Mouse (Mus musculus) G1E (cell line): ENCODE measurements around the gene Lrrfip2. TPM values are rescaled to one million over a fixed set of nuclear protein-coding genes. Genes with fewer than 3 reads are reported as not detected.

Experiments
- ATAC-seq: 2 replicates; pipeline ENCODE4 v1.8.0; 2016; ENCODE audit warnings: mild to moderate bottlenecking; ENCODE audit not compliant: insufficient number of reproducible peaks, poor library complexity, low FRiP score, severe bottlenecking; ENCODE audit errors: extremely low read depth
- DNase-seq: peaks from one replicate; pipeline ENCODE4 v3.0.0; 2012; ENCODE audit warnings: low spot score
- H3K27me3 ChIP-seq: 2 replicates; pipeline ENCODE4 v1.6.1; 2012; ENCODE audit warnings: mild to moderate bottlenecking, low read length, inconsistent platforms; ENCODE audit not compliant: insufficient read depth
- H3K36me3 ChIP-seq: replicated peaks from 2 replicates; pipeline ENCODE3; 2012; ENCODE audit warnings: mild to moderate bottlenecking, inconsistent platforms
- H3K4me1 ChIP-seq: 2 replicates; pipeline ENCODE4 v1.6.1; 2012; ENCODE audit warnings: low read depth, low read length, inconsistent platforms, mixed read lengths; ENCODE audit not compliant: insufficient read depth
- H3K4me3 ChIP-seq: 2 replicates; pipeline ENCODE4 v1.5.1; 2012; ENCODE audit warnings: low read depth, mild to moderate bottlenecking, inconsistent platforms, low read length, moderate library complexity, mixed read lengths
- H3K9me3 ChIP-seq: replicated peaks from 2 replicates; pipeline ENCODE4 v1.6.1; 2012; ENCODE audit warnings: inconsistent platforms
- CTCF ChIP-seq: IDR thresholded peaks from 2 replicates; pipeline ENCODE4 v1.5.1; 2012; ENCODE audit warnings: low read depth, low read length, inconsistent platforms, mixed read lengths
- GATA1 ChIP-seq: IDR thresholded peaks from 2 replicates; pipeline ENCODE4 v1.6.1; 2012; ENCODE audit warnings: borderline replicate concordance, low read length, inconsistent platforms, mixed read lengths
- GATA2 ChIP-seq: IDR thresholded peaks from 2 replicates; pipeline ENCODE4 v1.6.1; 2012; ENCODE audit warnings: low read depth, low read length, inconsistent platforms, borderline replicate concordance
- POLR2AphosphoS5 ChIP-seq: IDR thresholded peaks from 2 replicates; pipeline ENCODE4 v1.6.1; 2012; ENCODE audit warnings: low read depth, low read length, inconsistent platforms; ENCODE audit not compliant: insufficient replicate concordance
- TAL1 ChIP-seq: conservative IDR thresholded peaks from 2 replicates; pipeline ENCODE4 v1.6.1; 2012; ENCODE audit warnings: low read depth, low read length, inconsistent platforms, mixed read lengths
- polyA plus RNA-seq: library from polyadenylated mRNA; stranded (reverse); fragments of >175 nt; gene quantifications from 2 replicates; pipeline ENCODE4 v1.2.3, GENCODE M21; 2012
- total RNA-seq, 2 experiments: library from RNA; stranded (forward) in 1 of 2; stranded (reverse) in 1 of 2; fragments of 200-1000 nt in 1 of 2; fragments of >200 nt in 1 of 2; fragmentation: Nextera tagmentation in 1 of 2; gene quantifications; 2 replicates each; pipeline ENCODE4 v1.2.3; 2014 to 2017

Gene Lrrfip2
- total and polyA plus RNA-seq, 3 experiments = 14.3 to 38.4 (median 28.4) TPM

GRCm38 (mm10) chr9:111123336-111123735 is 5.9 kb downstream of the Lrrfip2 start:
- no peaks in the 10 kb centered on the region for H3K9me3 ChIP-seq
- no peak for TF ChIP-seq GATA2
- no peak for TF ChIP-seq POLR2AphosphoS5
- TF ChIP-seq CTCF = no peak
- TF ChIP-seq GATA1 = no peak
- TF ChIP-seq TAL1 = no peak
- no peaks in the 10 kb centered on the region for H3K27me3 ChIP-seq
- DNase-seq (no peak), ATAC-seq (no peak)
- peaks cover 34% of the 10 kb centered on the region for H3K36me3 ChIP-seq
- H3K4me3 ChIP-seq = no peak overlapping the region
- peaks cover 9% of the 10 kb centered on the region for H3K4me1 ChIP-seq

- H3K36me3 ChIP-seq = peaks cover 38% of the 10 kb centered on the region
- H3K9me3 ChIP-seq = no peaks in the 10 kb centered on the region
- no peaks in the 10 kb centered on the region for H3K27me3 ChIP-seq
- H3K4me3 ChIP-seq = no peak overlapping the region
- DNase-seq (no peak), ATAC-seq (no peak)
- H3K4me1 ChIP-seq = no peaks in the 10 kb centered on the region
- TF ChIP-seq GATA1 (no peak), TAL1 (no peak), POLR2AphosphoS5 (no peak), CTCF (no peak), GATA2 (no peak)
Observed at GRCm38 (mm10) chr9:111124440-111124839, 7.0 kb downstream of the Lrrfip2 start.

GRCm38 (mm10) chr9:111126735-111127134 is 9.3 kb downstream of the Lrrfip2 start:
- TF ChIP-seq TAL1 = no peak
- TF ChIP-seq CTCF = no peak
- no peak for TF ChIP-seq GATA2
- no peak for TF ChIP-seq POLR2AphosphoS5
- no peak for TF ChIP-seq GATA1
- DNase-seq = no peak
- H3K4me3 ChIP-seq = no peak overlapping the region
- ATAC-seq = no peak
- no peaks in the 10 kb centered on the region for H3K4me1 ChIP-seq
- peaks cover 27% of the 10 kb centered on the region for H3K36me3 ChIP-seq
- H3K27me3 ChIP-seq = no peaks in the 10 kb centered on the region
- no peaks in the 10 kb centered on the region for H3K9me3 ChIP-seq

- Histone ChIP-seq H3K36me3 (peaks cover 24% of the 10 kb centered on the region), H3K27me3 (no peaks in the 10 kb centered on the region), H3K4me1 (no peaks in the 10 kb centered on the region), H3K4me3 (no peak overlapping the region), H3K9me3 (no peaks in the 10 kb centered on the region)
- no peak for ATAC-seq
- DNase-seq = no peak
- TF ChIP-seq GATA1 (no peak), TAL1 (no peak), GATA2 (no peak), POLR2AphosphoS5 (no peak), CTCF (no peak)
Observed at GRCm38 (mm10) chr9:111127749-111128148, 10.4 kb downstream of the Lrrfip2 start.

GRCm38 (mm10) chr9:111130126-111130525 is 12.7 kb downstream of the Lrrfip2 start:
- no peak for DNase-seq
- no peaks in the 10 kb centered on the region for H3K4me1 ChIP-seq
- no peaks in the 10 kb centered on the region for H3K27me3 ChIP-seq
- no peaks in the 10 kb centered on the region for H3K9me3 ChIP-seq
- no peak for ATAC-seq
- peaks cover 16% of the 10 kb centered on the region for H3K36me3 ChIP-seq
- no peak overlapping the region for H3K4me3 ChIP-seq
- TF ChIP-seq CTCF = no peak
- no peak for TF ChIP-seq TAL1
- TF ChIP-seq GATA2 = no peak
- TF ChIP-seq GATA1 = no peak
- no peak for TF ChIP-seq POLR2AphosphoS5

- H3K4me1 ChIP-seq = peaks cover 7% of the 10 kb centered on the region
- DNase-seq = no peak
Observed at GRCm38 (mm10) chr9:111138161-111138560, 20.8 kb downstream of the Lrrfip2 start.

GRCm38 (mm10) chr9:111142721-111143120 is 25.3 kb downstream of the Lrrfip2 start:
- Histone ChIP-seq H3K9me3 (no peaks in the 10 kb centered on the region), H3K36me3 (peaks cover 20% of the 10 kb centered on the region), H3K27me3 (no peaks in the 10 kb centered on the region), H3K4me3 (no peak overlapping the region), H3K4me1 (peaks cover 9% of the 10 kb centered on the region)
- no peak for TF ChIP-seq CTCF
- TF ChIP-seq TAL1 = no peak
- TF ChIP-seq POLR2AphosphoS5 = no peak
- no peak for TF ChIP-seq GATA2
- TF ChIP-seq GATA1 = no peak
- ATAC-seq (no peak), DNase-seq (no peak)

More at GRCm38 (mm10) chr9:111138161-111138560, 20.8 kb downstream of the Lrrfip2 start:
- no peaks in the 10 kb centered on the region for H3K9me3 ChIP-seq
- H3K4me3 ChIP-seq = no peak overlapping the region
- no peak for ATAC-seq
- H3K27me3 ChIP-seq = no peaks in the 10 kb centered on the region
- TF ChIP-seq GATA1 (no peak), POLR2AphosphoS5 (no peak), TAL1 (no peak), GATA2 (no peak), CTCF (no peak)
- peaks cover 16% of the 10 kb centered on the region for H3K36me3 ChIP-seq

GRCm38 (mm10) chr9:111143387-111143786 is 26.0 kb downstream of the Lrrfip2 start:
- H3K36me3 ChIP-seq = peaks cover 20% of the 10 kb centered on the region
- no peak for DNase-seq
- TF ChIP-seq TAL1 = no peak
- TF ChIP-seq GATA1 = no peak
- no peak for TF ChIP-seq CTCF
- TF ChIP-seq GATA2 = no peak
- TF ChIP-seq POLR2AphosphoS5 = no peak
- no peaks in the 10 kb centered on the region for H3K27me3 ChIP-seq
- no peak overlapping the region for H3K4me3 ChIP-seq
- ATAC-seq = no peak
- no peaks in the 10 kb centered on the region for H3K9me3 ChIP-seq
- H3K4me1 ChIP-seq = peaks cover 3% of the 10 kb centered on the region; the same call in 1 of the 2 replicates
